In the genomic region with DNA sequence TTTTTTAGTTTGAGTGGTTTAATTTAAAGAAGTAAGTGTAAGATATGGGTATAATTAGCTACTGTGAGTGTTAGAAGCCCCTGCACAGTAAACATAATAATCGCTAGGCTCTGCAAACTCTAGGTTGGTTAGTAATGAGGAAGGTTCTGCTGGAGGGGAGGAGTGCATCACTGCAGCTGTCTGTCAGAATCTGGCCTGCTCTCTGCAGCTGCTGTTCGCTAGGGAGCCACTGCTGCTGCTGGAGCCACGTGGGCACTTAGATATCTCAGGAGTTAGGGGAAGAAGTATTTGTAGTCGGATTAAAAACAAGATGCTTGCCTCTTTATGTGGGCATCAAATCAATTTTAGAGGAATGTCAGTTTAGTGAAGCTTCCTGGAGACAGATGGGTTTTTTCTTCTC, we compare ENCODE assay signal across 21 mouse cellular contexts.
"Had no signal": no experiment of that assay in that cellular context is flagged by ENCODE, and none has a peak within 500 bp of the region (broad histone marks: within the 10 kb centered on the region; RNA-seq: fewer than 3 reads in every experiment).

No protein-coding gene starts in this region.

- H3K9ac ChIP-seq: liver, embryonic 15.5 days; liver, postnatal 0 days; lung, embryonic 15.5 days; midbrain, embryonic 13.5 days; midbrain, embryonic 15.5 days; neural tube, embryonic 13.5 days; neural tube, embryonic 15.5 days had no signal

- H3K27me3 ChIP-seq: liver, embryonic 15.5 days; lung, embryonic 15.5 days; megakaryocyte, embryonic 14.5 days; midbrain, embryonic 13.5 days; midbrain, embryonic 15.5 days; neural tube, embryonic 13.5 days; neural tube, embryonic 15.5 days had no signal

- H3K4me3 ChIP-seq: liver, embryonic 15.5 days; lung, embryonic 15.5 days; megakaryocyte, embryonic 14.5 days; midbrain, embryonic 13.5 days; midbrain, embryonic 15.5 days; neural tube, embryonic 13.5 days; neural tube, embryonic 15.5 days had no signal

- H3K9me3 ChIP-seq: liver, embryonic 15.5 days; lung, embryonic 15.5 days; midbrain, embryonic 13.5 days; midbrain, embryonic 15.5 days; neural tube, embryonic 13.5 days; neural tube, embryonic 15.5 days had no signal

- DNase-seq: liver, postnatal 0 days; lung, adult 2 months; lung, postnatal 14 days; lung, postnatal 36 days; right cerebral cortex, adult 18-20 months; right cerebral cortex, postnatal 25 days; right cerebral cortex, postnatal 4 days; spleen, adult 18-20 months; thymus, adult 2 months; thymus, postnatal 25 days; thymus, postnatal 4 days had no signal

- H3K36me3 ChIP-seq: liver, embryonic 15.5 days; lung, embryonic 15.5 days; midbrain, embryonic 15.5 days; neural tube, embryonic 13.5 days; neural tube, embryonic 15.5 days had no signal

- ATAC-seq: liver, postnatal 0 days; lung, postnatal 0 days; midbrain, embryonic 13.5 days; midbrain, embryonic 15.5 days had no signal

- H3K4me2 ChIP-seq: liver, embryonic 15.5 days; lung, embryonic 15.5 days; midbrain, embryonic 11.5 days; midbrain, embryonic 13.5 days; midbrain, embryonic 15.5 days; neural tube, embryonic 13.5 days; neural tube, embryonic 15.5 days had no signal

- H3K4me1 ChIP-seq: liver, embryonic 15.5 days; lung, embryonic 15.5 days; megakaryocyte, embryonic 14.5 days; midbrain, embryonic 13.5 days; midbrain, embryonic 15.5 days; neural tube, embryonic 13.5 days; neural tube, embryonic 15.5 days had no signal

- H3K27ac ChIP-seq: liver, embryonic 15.5 days; lung, embryonic 15.5 days; macrophage; midbrain, embryonic 13.5 days; midbrain, embryonic 15.5 days; neural tube, embryonic 13.5 days; neural tube, embryonic 15.5 days had no signal
